Mouse (Mus musculus) c-Kit-positive CD71-positive TER-119-negative erythroid progenitor cells, embryonic 14.5 days (primary cell): Measurements from ENCODE around the gene Camta2.
A peak's percentile ranks its signal among the peaks of the same experiment; 100 is the strongest.

Source experiments
- DNase-seq: peaks from one replicate; pipeline ENCODE4 v3.0.0-alpha.2; 2013; ENCODE audit warnings: low read depth

Camta2 gene

GRCm38 (mm10) chr11:70647716-70648420, 40.0 kb downstream of the Camta2 start:
- no peak for DNase-seq

GRCm38 (mm10) chr11:70646691-70647650, 40.9 kb downstream of the Camta2 start, which contains the start of the genes Rnf167 and Slc25a11:
TSS of gene Rnf167 (plus strand) at chr11:70647235.
TSS of gene Slc25a11 (minus strand) at chr11:70647479.
- peak; percentile 99 for DNase-seq

GRCm38 (mm10) chr11:70646259-70646555, 41.7 kb downstream of the Camta2 start:
- DNase-seq, result no peak

- no peak for DNase-seq
Observed at GRCm38 (mm10) chr11:70645461-70646258, 42.2 kb downstream of the Camta2 start.

- DNase-seq, result no peak
Observed at GRCm38 (mm10) chr11:70644564-70645103, 43.3 kb downstream of the Camta2 start.

GRCm38 (mm10) chr11:70643051-70643450, 44.9 kb downstream of the Camta2 start:
- no peak for DNase-seq

- DNase-seq, result no peak
Observed at GRCm38 (mm10) chr11:70641241-70641640, 46.7 kb downstream of the Camta2 start.

GRCm38 (mm10) chr11:70639976-70640375, 47.9 kb downstream of the Camta2 start:
- no peak for DNase-seq

GRCm38 (mm10) chr11:70638714-70639278, 49.1 kb downstream of the Camta2 start, which contains the start of gene Gp1ba:
TSS of gene Gp1ba (plus strand) at chr11:70639122.
- DNase-seq, result no peak

- no peak for DNase-seq
Observed at GRCm38 (mm10) chr11:70638293-70638692, 49.6 kb downstream of the Camta2 start.

GRCm38 (mm10) chr11:70637764-70638163, 50.1 kb downstream of the Camta2 start:
- DNase-seq, result no peak

- no peak for DNase-seq
Observed at GRCm38 (mm10) chr11:70635601-70636000, 52.3 kb downstream of the Camta2 start.

- no peak for DNase-seq
Observed at GRCm38 (mm10) chr11:70630129-70630528, 57.8 kb downstream of the Camta2 start.

GRCm38 (mm10) chr11:70629557-70629956, 58.3 kb downstream of the Camta2 start:
- no peak for DNase-seq

GRCm38 (mm10) chr11:70628431-70628830, 59.5 kb downstream of the Camta2 start:
- DNase-seq, result no peak

GRCm38 (mm10) chr11:70626877-70627276, 61.0 kb downstream of the Camta2 start:
- no peak for DNase-seq

GRCm38 (mm10) chr11:70625473-70625872, 62.4 kb downstream of the Camta2 start:
- DNase-seq, result peak; percentile 65

- DNase-seq, result no peak
Observed at GRCm38 (mm10) chr11:70623053-70623742, 64.7 kb downstream of the Camta2 start.

GRCm38 (mm10) chr11:70621972-70622814, 65.7 kb downstream of the Camta2 start:
- peak; percentile 65 for DNase-seq
